Mouse (Mus musculus) MEL (cell line): Measurements from ENCODE around the gene Ldhb. TPM values are rescaled to one million over a fixed set of nuclear protein-coding genes. Genes with fewer than 3 reads are reported as not detected.

Experiments
- DNase-seq: peaks from one replicate; pipeline ENCODE4 v3.0.0; 2011; ENCODE audit warnings: low read depth, low spot score
- H3K27ac ChIP-seq: 2 replicates; pipeline ENCODE4 v1.5.1; 2012; ENCODE audit warnings: low read depth, mild to moderate bottlenecking, control low read depth, low read length, moderate library complexity; ENCODE audit not compliant: control insufficient read depth
- H3K27me3 ChIP-seq, 2 experiments: fragments of 150-350 bp in 1 of 2; sonication (generic) in 1 of 2; 2 replicates each; pipeline ENCODE4 v1.6.1; 2012; ENCODE audit warnings: low read length in 2 of 2, mild to moderate bottlenecking in 2 of 2, improper control_type of control experiment in 1 of 2, moderate library complexity in 1 of 2; ENCODE audit not compliant: insufficient read depth in 2 of 2, control insufficient read depth in 1 of 2
- H3K36me3 ChIP-seq, 2 experiments: 2 replicates each; pipeline ENCODE4 v1.6.1; 2012 to 2014; ENCODE audit warnings: low read length in 2 of 2, improper control_type of control experiment in 1 of 2, inconsistent platforms in 1 of 2, mild to moderate bottlenecking in 1 of 2; ENCODE audit not compliant: insufficient read depth in 2 of 2, control insufficient read depth in 1 of 2
- H3K4me1 ChIP-seq, 2 experiments: fragments of 150-350 bp in 1 of 2; sonication (generic) in 1 of 2; 2 replicates each; pipeline ENCODE4 v1.6.1; 2012; ENCODE audit warnings: low read length in 2 of 2, improper control_type of control experiment in 1 of 2, mild to moderate bottlenecking in 1 of 2; ENCODE audit not compliant: insufficient read depth in 2 of 2, control insufficient read depth in 1 of 2
- H3K4me3 ChIP-seq, 2 experiments: fragments of 150-350 bp in 1 of 2; sonication (generic) in 1 of 2; 2 replicates each; pipeline ENCODE4 v1.5.1; 2012; ENCODE audit warnings: low read depth in 2 of 2, low read length in 2 of 2, mild to moderate bottlenecking in 2 of 2, moderate library complexity in 2 of 2, control low read depth in 1 of 2, improper control_type of control experiment in 1 of 2; ENCODE audit not compliant: control insufficient read depth in 1 of 2, insufficient read depth in 1 of 2
- H3K79me2 ChIP-seq: 2 replicates; pipeline ENCODE4 v1.6.1; 2012; ENCODE audit warnings: mild to moderate bottlenecking, low read length, moderate library complexity; ENCODE audit not compliant: control insufficient read depth, poor library complexity, insufficient read depth
- H3K9ac ChIP-seq: 2 replicates; pipeline ENCODE4 v1.6.1; 2012; ENCODE audit warnings: low read depth, mild to moderate bottlenecking, control low read depth, low read length, moderate library complexity; ENCODE audit not compliant: control insufficient read depth, poor library complexity, severe bottlenecking
- H3K9me3 ChIP-seq: fragments of 150-350 bp; sonication (generic); replicated peaks from 2 replicates; pipeline ENCODE4 v1.6.1; 2012; ENCODE audit warnings: mild to moderate bottlenecking, low read length, improper control_type of control experiment, moderate library complexity; ENCODE audit not compliant: insufficient read depth
- CHD1 ChIP-seq: IDR thresholded peaks from 2 replicates; pipeline ENCODE4 v1.6.1; 2012; ENCODE audit warnings: low read depth, mild to moderate bottlenecking, inconsistent platforms, low read length, improper control_type of control experiment
- CTCF ChIP-seq, 3 experiments: IDR thresholded peaks in 2 of 3; conservative IDR thresholded peaks in 1 of 3; 2 replicates each; pipeline ENCODE4 v1.5.1; 2011 to 2012; ENCODE audit warnings: low read length in 3 of 3, low read depth in 2 of 3, mild to moderate bottlenecking in 2 of 3, improper control_type of control experiment in 1 of 3, inconsistent platforms in 1 of 3, mixed read lengths in 1 of 3, moderate library complexity in 1 of 3; ENCODE audit not compliant: control insufficient read depth in 1 of 3, insufficient read depth in 1 of 3, poor library complexity in 1 of 3, severe bottlenecking in 1 of 3
- ELF1 ChIP-seq: IDR thresholded peaks from 2 replicates; pipeline ENCODE4 v1.6.1; 2014; ENCODE audit warnings: low read depth, mild to moderate bottlenecking, inconsistent platforms, low read length, improper control_type of control experiment, moderate library complexity
- EP300 ChIP-seq, 2 experiments: IDR thresholded peaks; 2 replicates each; pipeline ENCODE4 v1.6.1; 2011; ENCODE audit warnings: improper control_type of control experiment in 2 of 2, low read length in 2 of 2, low read depth in 1 of 2, mild to moderate bottlenecking in 1 of 2
- ETS1 ChIP-seq: IDR thresholded peaks from 2 replicates; pipeline ENCODE4 v1.6.1; 2012; ENCODE audit warnings: low read depth, mild to moderate bottlenecking, inconsistent platforms, low read length, improper control_type of control experiment, moderate library complexity
- GABPA ChIP-seq: IDR thresholded peaks from 2 replicates; pipeline ENCODE4 v1.6.1; 2012; ENCODE audit warnings: low read depth, mild to moderate bottlenecking, inconsistent platforms, low read length, improper control_type of control experiment, moderate library complexity
- GATA1 ChIP-seq: IDR thresholded peaks from 2 replicates; pipeline ENCODE4 v1.6.1; 2011; ENCODE audit warnings: low read depth, low read length, improper control_type of control experiment
- HCFC1 ChIP-seq: IDR thresholded peaks from 2 replicates; pipeline ENCODE4 v1.6.1; 2012; ENCODE audit warnings: low read depth, mild to moderate bottlenecking, inconsistent platforms, low read length, improper control_type of control experiment, moderate library complexity
- JUND ChIP-seq: IDR thresholded peaks from 2 replicates; pipeline ENCODE4 v1.6.1; 2011; ENCODE audit warnings: low read depth, mild to moderate bottlenecking, improper control_type of control experiment, low read length
- KAT2A ChIP-seq: conservative IDR thresholded peaks from 2 replicates; pipeline ENCODE4 v1.6.1; 2012; ENCODE audit warnings: low read depth, low read length, improper control_type of control experiment, inconsistent platforms
- MAFK ChIP-seq: IDR thresholded peaks from 2 replicates; pipeline ENCODE4 v1.6.1; 2011; ENCODE audit warnings: low read depth, mild to moderate bottlenecking, low read length, improper control_type of control experiment, borderline replicate concordance
- MEF2A ChIP-seq: IDR thresholded peaks from 2 replicates; pipeline ENCODE4 v1.6.1; 2014; ENCODE audit warnings: low read depth, mild to moderate bottlenecking, inconsistent platforms, low read length, improper control_type of control experiment; ENCODE audit not compliant: poor library complexity, insufficient replicate concordance, severe bottlenecking; ENCODE audit errors: extremely low read depth
- MYB ChIP-seq: IDR thresholded peaks from 2 replicates; pipeline ENCODE4 v1.6.1; 2011; ENCODE audit warnings: mild to moderate bottlenecking, low read depth, low read length, improper control_type of control experiment
- NELFE ChIP-seq: IDR thresholded peaks from 2 replicates; pipeline ENCODE4 v1.6.1; 2011; ENCODE audit warnings: low read depth, low read length, improper control_type of control experiment
- RCOR1 ChIP-seq: IDR thresholded peaks from 2 replicates; pipeline ENCODE4 v1.6.1; 2012; ENCODE audit warnings: low read depth, mild to moderate bottlenecking, inconsistent platforms, low read length, improper control_type of control experiment
- SMC3 ChIP-seq: IDR thresholded peaks from 2 replicates; pipeline ENCODE4 v1.6.1; 2011; ENCODE audit warnings: low read depth, low read length, improper control_type of control experiment
- TAL1 ChIP-seq: IDR thresholded peaks from 2 replicates; pipeline ENCODE4 v1.6.1; 2012; ENCODE audit warnings: mild to moderate bottlenecking, inconsistent platforms, low read length, moderate library complexity, mixed read lengths
- TBP ChIP-seq: IDR thresholded peaks from 2 replicates; pipeline ENCODE4 v1.8.0; 2011; ENCODE audit warnings: low read depth, low read length, improper control_type of control experiment
- USF1 ChIP-seq: IDR thresholded peaks from 2 replicates; pipeline ENCODE4 v1.6.1; 2014; ENCODE audit warnings: low read depth, mild to moderate bottlenecking, inconsistent platforms, low read length, improper control_type of control experiment, moderate library complexity
- ZC3H11A ChIP-seq: IDR thresholded peaks from 2 replicates; pipeline ENCODE4 v1.6.1; 2012; ENCODE audit warnings: low read depth, mild to moderate bottlenecking, inconsistent platforms, low read length, improper control_type of control experiment
- ZKSCAN1 ChIP-seq: IDR thresholded peaks from 2 replicates; pipeline ENCODE4 v1.6.1; 2012; ENCODE audit warnings: low read depth, mild to moderate bottlenecking, inconsistent platforms, low read length, improper control_type of control experiment, moderate library complexity
- ZNF384 ChIP-seq: IDR thresholded peaks from 2 replicates; pipeline ENCODE4 v1.6.1; 2012; ENCODE audit warnings: low read depth, mild to moderate bottlenecking, inconsistent platforms, low read length, improper control_type of control experiment
- polyA plus RNA-seq, 2 experiments: library from polyadenylated mRNA; stranded (reverse) in 1 of 2; unstranded in 1 of 2; fragments of >175 nt in 1 of 2; fragments of >200 nt in 1 of 2; gene quantifications; 2 replicates each; pipeline versions ENCODE4 v1.2.1 to v1.2.4; 2012; ENCODE audit warnings: low replicate concordance in 2 of 2, low read depth in 1 of 2; ENCODE audit not compliant: insufficient read length in 2 of 2, insufficient read depth in 1 of 2, missing spikeins in 1 of 2
- total RNA-seq: library from RNA; depleted of rRNA; stranded (reverse); fragments of 300-350 nt; gene quantifications from 2 replicates; pipeline ENCODE4 v1.2.3, GENCODE M21; 2012; rRNA removed

Gene Ldhb
- total RNA-seq (not detected in 2 replicates), polyA plus RNA-seq (not detected)

DNA sequence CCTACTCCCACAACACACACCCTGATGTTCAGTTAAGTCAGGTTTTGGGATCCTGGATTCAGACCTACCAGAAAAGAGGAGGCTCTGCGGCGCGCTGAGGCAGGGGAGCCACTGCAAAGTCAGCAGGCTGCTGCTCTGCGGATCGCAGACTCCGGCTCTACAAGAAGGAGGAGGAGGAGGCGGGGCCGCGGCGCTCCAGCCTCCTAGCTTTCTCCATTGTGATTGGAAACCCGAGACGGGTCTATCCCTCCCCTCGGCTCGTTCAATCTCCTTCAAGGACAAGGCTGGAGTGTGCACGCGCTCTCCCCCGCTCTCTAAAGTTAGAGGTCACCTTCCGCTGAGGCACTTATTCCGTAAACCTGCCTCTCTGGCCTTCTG lies at the start of gene Ldhb:
TSS of gene Ldhb (minus strand) at position 173 of the 378 bp plus-strand sequence.
- Histone ChIP-seq H3K27me3 (no peaks in the 10 kb centered on the region), H3K79me2 (no peaks in the 10 kb centered on the region), H3K4me3 (no peak within 1 kb of the TSS), H3K9ac (no peak within 1 kb of the TSS), H3K4me1 (no peaks in the 10 kb centered on the region), H3K27ac (no peak within 1 kb of the TSS), H3K36me3 (no peaks in the 10 kb centered on the region), H3K9me3 (no peaks in the 10 kb centered on the region)
- DNase-seq = no peak
- no peak for TF ChIP-seq ZKSCAN1
- no peak for TF ChIP-seq RCOR1
- TF ChIP-seq KAT2A = no peak
- TF ChIP-seq SMC3 = no peak
- no peak for TF ChIP-seq NELFE
- TF ChIP-seq ETS1 = no peak
- no peak for TF ChIP-seq ELF1
- TF ChIP-seq TAL1 = no peak
- TF ChIP-seq CHD1 = no peak
- TF ChIP-seq, all 39 proteins: peak for 0

GRCm38 (mm10) chr6:142555988-142556387 lies 48.2 kb upstream of the Ldhb start:
- no peaks in the 10 kb centered on the region for H3K79me2 ChIP-seq
- H3K9me3 ChIP-seq = no peaks in the 10 kb centered on the region
- H3K4me1 ChIP-seq = no peaks in the 10 kb centered on the region
- TF ChIP-seq ELF1 = no peak
- TF ChIP-seq JUND = no peak
- TF ChIP-seq ZKSCAN1 = no peak
- no peak for TF ChIP-seq MYB
- no peak for TF ChIP-seq MAFK
- no peak for TF ChIP-seq ZC3H11A
- TF ChIP-seq EP300 (IDR thresholded peaks at IDR 0.05; ENCODE audit: low read depth in 1 of 2, low read length in 2 of 2) = no peak
- no peak for TF ChIP-seq CTCF (IDR thresholded peaks at IDR 0.05 in 2 of 3, conservative IDR thresholded peaks at IDR 0.05 in 1 of 3; ENCODE audit: control insufficient read depth in 1 of 3, insufficient read depth in 1 of 3, low read depth in 2 of 3, low read length in 3 of 3, poor library complexity in 1 of 3, severe bottlenecking in 1 of 3)
- TF ChIP-seq CHD1 = no peak
- no peak for TF ChIP-seq ZNF384
- no peak for TF ChIP-seq GABPA
- no peak for TF ChIP-seq GATA1
- TF ChIP-seq MEF2A = no peak
- TF ChIP-seq USF1 = no peak
- no peak for TF ChIP-seq TBP
- no peak for TF ChIP-seq ETS1
- no peak for TF ChIP-seq HCFC1
- TF ChIP-seq, all 39 proteins: peak for 0
- Histone ChIP-seq H3K27ac (no peak overlapping the region), H3K4me3 (no peak overlapping the region), H3K36me3 (no peaks in the 10 kb centered on the region), H3K9ac (no peak overlapping the region), H3K27me3 (no peaks in the 10 kb centered on the region)
- DNase-seq = no peak
